Mouse (Mus musculus): ENCODE data around the gene Cdcp1. TPM values are rescaled to one million over a fixed set of nuclear protein-coding genes. Genes with fewer than 3 reads are reported as not detected.

Gene Cdcp1
- polyA plus RNA-seq, 1 experiment from 2014 or later, result 0.59 TPM

GRCm38 (mm10) chr9:123152026-123152425 is 63.8 kb downstream of the Cdcp1 start:
- DNase-seq (ENCODE audit: low spot score), result no peak
- WGBS, result 50% methylated on average over 3 of the region's 3 CpGs
- no peak overlapping the region for H3K27ac ChIP-seq (ENCODE audit: low read depth, low read length)

DNA sequence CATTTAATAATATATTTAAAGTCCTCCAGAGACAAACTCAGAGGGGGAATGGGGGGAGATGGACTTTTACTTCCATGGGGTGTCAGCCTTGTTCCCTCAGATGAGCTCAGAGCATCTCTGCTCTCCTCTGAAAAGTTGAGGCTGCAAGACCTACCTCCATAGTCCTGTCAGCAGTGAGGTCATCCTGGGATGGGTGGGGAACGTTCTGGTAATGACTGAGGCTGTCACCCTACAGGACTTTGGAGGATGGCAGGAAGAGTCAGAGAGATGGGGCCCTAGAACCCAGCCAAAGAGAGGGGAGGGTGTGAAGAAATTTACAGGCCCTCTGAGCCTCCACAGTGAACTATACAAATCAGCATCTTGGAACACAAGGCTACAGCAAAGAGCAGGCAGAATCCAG is 64.3 kb downstream of the Cdcp1 start:
- DNase-seq (ENCODE audit: low spot score) (no peak), ATAC-seq (replicated peaks; ENCODE audit: low FRiP score) (no peak; the same call in 1 of the 2 replicates)
- Histone ChIP-seq H3K4me2 (no peak overlapping the region), H3K4me1 (replicated peaks; ENCODE audit: control insufficient read depth, insufficient read depth, low read length) (no peaks in the 10 kb centered on the region), H3K4me3 (ENCODE audit: low read depth, low read length) (no peak overlapping the region), H3K9me3 (ENCODE audit: control insufficient read depth, low read length) (no peaks in the 10 kb centered on the region), H3K36me3 (ENCODE audit: control insufficient read depth, insufficient read depth, low read length) (no peaks in the 10 kb centered on the region), H3K27me3 (replicated peaks; ENCODE audit: control insufficient read depth, insufficient read depth, low read length) (no peaks in the 10 kb centered on the region), H3K9ac (ENCODE audit: low read depth, low read length) (no peak overlapping the region), H3K27ac (ENCODE audit: low read depth, low read length) (no peak overlapping the region)
- 19% methylated on average over 1 of the region's 1 CpGs for WGBS

More at GRCm38 (mm10) chr9:123152026-123152425, 63.8 kb downstream of the Cdcp1 start:
- Histone ChIP-seq H3K27me3 (replicated peaks; ENCODE audit: control insufficient read depth, insufficient read depth, low read length) (no peaks in the 10 kb centered on the region), H3K4me1 (replicated peaks; ENCODE audit: control insufficient read depth, insufficient read depth, low read length) (no peaks in the 10 kb centered on the region), H3K4me2 (no peak overlapping the region), H3K36me3 (ENCODE audit: control insufficient read depth, insufficient read depth, low read length) (no peaks in the 10 kb centered on the region), H3K9me3 (ENCODE audit: control insufficient read depth, low read length) (no peaks in the 10 kb centered on the region), H3K4me3 (ENCODE audit: low read depth, low read length) (no peak overlapping the region), H3K9ac (ENCODE audit: low read depth, low read length) (no peak overlapping the region)
- ATAC-seq (replicated peaks; ENCODE audit: low FRiP score), result no peak

DNA sequence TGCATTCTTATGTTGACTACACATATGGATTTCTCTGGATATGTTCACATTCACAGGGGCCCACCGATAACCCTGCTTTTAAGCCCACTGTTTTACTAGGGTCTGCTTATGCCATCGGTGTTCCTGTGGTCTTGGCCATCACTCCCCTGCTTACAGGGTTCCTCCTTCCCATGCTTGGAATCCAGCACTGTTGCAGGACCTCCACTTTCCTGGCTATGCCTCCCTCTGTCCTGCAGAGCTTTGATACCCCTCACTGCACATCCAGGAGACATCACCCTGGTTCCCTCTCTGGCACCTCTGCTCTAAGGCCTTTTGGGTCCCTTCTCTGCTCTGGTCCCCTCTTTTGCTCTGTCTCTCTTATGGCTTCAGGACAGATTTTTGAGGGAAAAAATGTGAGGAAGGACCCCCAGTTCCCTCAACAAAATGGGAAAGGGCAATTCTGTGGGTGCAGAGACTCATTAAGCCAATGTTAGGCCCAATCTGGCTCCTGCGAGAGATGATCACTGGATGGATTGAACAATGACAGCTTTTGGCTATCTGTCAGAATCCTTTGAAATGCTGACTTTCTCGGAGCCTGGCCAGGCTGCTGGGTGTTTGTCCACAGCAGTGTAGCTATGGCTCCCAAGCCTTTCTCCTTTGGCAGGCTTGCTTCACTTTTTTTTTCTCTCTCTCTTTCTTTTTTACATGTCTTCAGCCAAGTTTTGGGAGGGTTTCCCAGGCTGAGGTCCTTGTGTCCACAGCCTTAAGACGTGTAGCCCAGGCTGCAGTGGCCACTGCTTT is 65.4 kb downstream of the Cdcp1 start, which contains the start of gene Clec3b:
Clec3b (plus strand) TSS at position 706 of the 780 bp plus-strand sequence.
- no peaks in the 10 kb centered on the region for H3K4me1 ChIP-seq (replicated peaks; ENCODE audit: control insufficient read depth, insufficient read depth, low read length)
- H3K9ac ChIP-seq (ENCODE audit: low read depth, low read length), result no peak within 1 kb of the TSS
- 79% methylated on average over 5 of the region's 5 CpGs for WGBS
- no peak for DNase-seq (ENCODE audit: low spot score)
- H3K27me3 ChIP-seq (replicated peaks; ENCODE audit: control insufficient read depth, insufficient read depth, low read length), result no peaks in the 10 kb centered on the region
- H3K27ac ChIP-seq (ENCODE audit: low read depth, low read length), result no peak within 1 kb of the TSS
- ATAC-seq (replicated peaks; ENCODE audit: low FRiP score), result no peak
- H3K9me3 ChIP-seq (ENCODE audit: control insufficient read depth, low read length), result no peaks in the 10 kb centered on the region; the same call in 1 of the 2 replicates
- no peaks in the 10 kb centered on the region for H3K36me3 ChIP-seq (ENCODE audit: control insufficient read depth, insufficient read depth, low read length)
- H3K4me3 ChIP-seq (ENCODE audit: low read depth, low read length), result no peak within 1 kb of the TSS
- no peak within 1 kb of the TSS for H3K4me2 ChIP-seq

- no peak overlapping the region for H3K9ac ChIP-seq (ENCODE audit: low read depth, low read length)
- no peaks in the 10 kb centered on the region for H3K4me1 ChIP-seq (replicated peaks; ENCODE audit: control insufficient read depth, insufficient read depth, low read length)
- no peaks in the 10 kb centered on the region for H3K27me3 ChIP-seq (replicated peaks; ENCODE audit: control insufficient read depth, insufficient read depth, low read length)
- peaks cover 5% of the 10 kb centered on the region for H3K9me3 ChIP-seq (ENCODE audit: control insufficient read depth, low read length)
- 85% methylated on average over 5 of the region's 5 CpGs for WGBS
- no peak overlapping the region for H3K4me2 ChIP-seq
- DNase-seq (ENCODE audit: low spot score) (no peak), ATAC-seq (replicated peaks; ENCODE audit: low FRiP score) (no peak)
- no peak overlapping the region for H3K27ac ChIP-seq (ENCODE audit: low read depth, low read length)
- H3K4me3 ChIP-seq (ENCODE audit: low read depth, low read length), result no peak overlapping the region
- peaks cover 7% of the 10 kb centered on the region; the same call in 1 of the 2 replicates for H3K36me3 ChIP-seq (ENCODE audit: control insufficient read depth, insufficient read depth, low read length)
Observed at GRCm38 (mm10) chr9:123148430-123148829, 67.4 kb downstream of the Cdcp1 start.

GRCm38 (mm10) chr9:123139887-123140614 is 75.8 kb downstream of the Cdcp1 start:
- Histone ChIP-seq H3K27ac (ENCODE audit: low read depth, low read length) (no peak overlapping the region), H3K4me1 (replicated peaks; ENCODE audit: control insufficient read depth, insufficient read depth, low read length) (no peaks in the 10 kb centered on the region), H3K4me3 (ENCODE audit: low read depth, low read length) (no peak overlapping the region), H3K9me3 (ENCODE audit: control insufficient read depth, low read length) (peaks cover 8% of the 10 kb centered on the region), H3K9ac (ENCODE audit: low read depth, low read length) (no peak overlapping the region), H3K36me3 (ENCODE audit: control insufficient read depth, insufficient read depth, low read length) (peaks cover 36% of the 10 kb centered on the region), H3K4me2 (no peak overlapping the region), H3K27me3 (replicated peaks; ENCODE audit: control insufficient read depth, insufficient read depth, low read length) (no peaks in the 10 kb centered on the region)
- no peak for ATAC-seq (replicated peaks; ENCODE audit: low FRiP score)
- DNase-seq (ENCODE audit: low spot score), result no peak
- WGBS, result 84% methylated on average over 4 of the region's 4 CpGs

DNA sequence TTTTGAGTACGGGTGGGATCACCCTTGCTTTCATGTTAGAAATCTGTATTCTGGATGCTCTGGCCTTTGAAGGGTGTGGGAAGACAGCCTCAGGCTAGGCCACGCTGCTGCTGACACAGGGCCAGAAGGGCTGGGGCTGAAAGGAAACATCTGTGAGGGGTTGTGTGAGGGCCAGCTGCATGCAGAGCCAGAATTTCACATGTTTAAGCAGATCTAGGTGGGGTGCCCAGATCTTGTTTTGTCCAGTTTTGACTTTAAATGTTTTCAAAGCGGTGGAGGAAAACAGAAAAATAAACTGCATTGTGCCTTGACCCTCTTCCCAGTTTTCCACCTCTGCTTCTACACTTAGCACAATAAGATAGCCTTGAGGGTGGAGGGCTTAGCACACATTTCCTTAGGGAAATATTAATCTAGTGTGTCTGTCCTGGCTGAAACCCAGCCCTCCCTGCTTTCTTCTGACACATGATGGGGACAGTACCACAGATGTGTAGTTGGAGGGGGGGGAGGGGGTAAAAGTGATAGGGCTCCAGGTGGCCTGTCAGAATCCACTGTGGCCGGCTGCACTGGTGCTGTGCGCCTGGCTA is 76.9 kb downstream of the Cdcp1 start:
- no peak overlapping the region for H3K27ac ChIP-seq (ENCODE audit: low read depth, low read length)
- no peak for ATAC-seq (replicated peaks; ENCODE audit: low FRiP score)
- no peak overlapping the region for H3K9ac ChIP-seq (ENCODE audit: low read depth, low read length)
- DNase-seq (ENCODE audit: low spot score), result no peak
- H3K4me2 ChIP-seq, result no peak overlapping the region
- no peaks in the 10 kb centered on the region for H3K27me3 ChIP-seq (replicated peaks; ENCODE audit: control insufficient read depth, insufficient read depth, low read length)
- no peaks in the 10 kb centered on the region for H3K4me1 ChIP-seq (replicated peaks; ENCODE audit: control insufficient read depth, insufficient read depth, low read length)
- peaks cover 8% of the 10 kb centered on the region for H3K9me3 ChIP-seq (ENCODE audit: control insufficient read depth, low read length)
- no peak overlapping the region for H3K4me3 ChIP-seq (ENCODE audit: low read depth, low read length)
- WGBS, result 85% methylated on average over 5 of the region's 5 CpGs
- peaks cover 36% of the 10 kb centered on the region for H3K36me3 ChIP-seq (ENCODE audit: control insufficient read depth, insufficient read depth, low read length)

DNA sequence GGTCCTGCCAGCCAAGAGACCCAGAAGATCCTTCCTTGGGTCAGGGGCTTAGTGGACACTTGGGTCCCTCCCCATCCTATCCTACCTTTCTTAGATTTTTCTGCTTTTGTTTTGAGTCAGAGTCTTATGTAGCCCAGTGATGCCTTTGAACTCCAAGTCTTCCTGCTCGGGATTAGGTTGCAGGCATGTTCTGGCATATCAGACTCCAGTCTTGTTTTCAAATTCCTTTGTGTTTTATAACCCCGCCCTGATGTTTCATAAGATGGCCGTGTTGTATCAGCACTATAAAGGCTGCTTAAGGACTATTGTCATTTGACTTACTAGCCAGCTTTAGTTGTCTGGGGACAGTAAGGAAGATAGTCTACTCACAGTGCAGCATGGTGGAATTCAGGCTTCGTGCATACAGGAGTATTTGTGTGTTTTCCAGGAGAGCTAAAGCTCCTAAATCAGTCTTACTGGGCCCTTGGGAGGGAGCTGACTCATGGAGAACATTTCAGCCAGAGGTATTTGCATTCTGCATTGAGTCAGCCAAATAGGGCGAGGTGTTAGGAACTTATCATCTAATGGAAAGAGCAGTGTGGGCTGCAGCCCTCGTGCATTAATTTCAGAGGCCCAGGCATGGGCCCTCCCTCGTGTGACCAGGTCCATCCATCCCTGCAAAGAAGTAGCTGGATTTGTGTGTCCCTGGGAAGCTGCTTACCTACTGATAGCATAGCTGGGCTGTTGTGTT is 78.7 kb downstream of the Cdcp1 start:
- ATAC-seq (replicated peaks; ENCODE audit: low FRiP score) (no peak), DNase-seq (ENCODE audit: low spot score) (no peak)
- no peak overlapping the region for H3K27ac ChIP-seq (ENCODE audit: low read depth, low read length)
- H3K9me3 ChIP-seq (ENCODE audit: control insufficient read depth, low read length), result no peaks in the 10 kb centered on the region
- H3K4me1 ChIP-seq (replicated peaks; ENCODE audit: control insufficient read depth, insufficient read depth, low read length), result no peaks in the 10 kb centered on the region
- 86% methylated on average over 7 of the region's 7 CpGs for WGBS
- H3K4me3 ChIP-seq (ENCODE audit: low read depth, low read length), result no peak overlapping the region
- H3K27me3 ChIP-seq (replicated peaks; ENCODE audit: control insufficient read depth, insufficient read depth, low read length), result no peaks in the 10 kb centered on the region
- peaks cover 40% of the 10 kb centered on the region for H3K36me3 ChIP-seq (ENCODE audit: control insufficient read depth, insufficient read depth, low read length)
- H3K9ac ChIP-seq (ENCODE audit: low read depth, low read length), result no peak overlapping the region
- no peak overlapping the region for H3K4me2 ChIP-seq

GRCm38 (mm10) chr9:123132994-123133393 is 82.8 kb downstream of the Cdcp1 start:
- peaks cover 54% of the 10 kb centered on the region for H3K36me3 ChIP-seq (ENCODE audit: control insufficient read depth, insufficient read depth, low read length)
- ATAC-seq (replicated peaks; ENCODE audit: low FRiP score) (no peak), DNase-seq (ENCODE audit: low spot score) (no peak)
- H3K4me1 ChIP-seq (replicated peaks; ENCODE audit: control insufficient read depth, insufficient read depth, low read length), result no peaks in the 10 kb centered on the region
- no peaks in the 10 kb centered on the region for H3K9me3 ChIP-seq (ENCODE audit: control insufficient read depth, low read length)
- no peaks in the 10 kb centered on the region for H3K27me3 ChIP-seq (replicated peaks; ENCODE audit: control insufficient read depth, insufficient read depth, low read length)
- no peak overlapping the region for H3K4me3 ChIP-seq (ENCODE audit: low read depth, low read length)
- WGBS, result 85% methylated on average over 3 of the region's 3 CpGs
- H3K9ac ChIP-seq (ENCODE audit: low read depth, low read length), result no peak overlapping the region
- no peak overlapping the region for H3K4me2 ChIP-seq
- H3K27ac ChIP-seq (ENCODE audit: low read depth, low read length), result no peak overlapping the region
